Mouse (Mus musculus): ENCODE data around the gene Dnah2.

Gene Dnah2

GRCm38 (mm10) chr11:69549060-69549656 lies at the start of gene Dnah2:
Dnah2 (minus strand) TSS chr11:69549110.
- DNase-seq (ENCODE audit: low read depth, low spot score), result no peak

- DNase-seq (ENCODE audit: low read depth, low spot score), result no peak
Measured at GRCm38 (mm10) chr11:69594853-69595252, 45.9 kb upstream of the Dnah2 start.

GRCm38 (mm10) chr11:69592799-69593198 lies 43.9 kb upstream of the Dnah2 start:
- no peak for DNase-seq (ENCODE audit: low read depth, low spot score)

GRCm38 (mm10) chr11:69591899-69592637 lies 43.2 kb upstream of the Dnah2 start:
- DNase-seq (ENCODE audit: low read depth, low spot score), result peak; percentile 76

- peak; percentile 73 for DNase-seq (ENCODE audit: low read depth, low spot score)
Measured at GRCm38 (mm10) chr11:69591424-69591823, 42.5 kb upstream of the Dnah2 start.

GRCm38 (mm10) chr11:69590622-69591021 lies 41.7 kb upstream of the Dnah2 start:
- no peak for DNase-seq (ENCODE audit: low read depth, low spot score)

- DNase-seq (ENCODE audit: low read depth, low spot score), result no peak
Measured at GRCm38 (mm10) chr11:69589207-69589834, 40.4 kb upstream of the Dnah2 start.

GRCm38 (mm10) chr11:69585718-69586325 lies 36.9 kb upstream of the Dnah2 start:
- no peak for DNase-seq (ENCODE audit: low read depth, low spot score)

GRCm38 (mm10) chr11:69584937-69585336 lies 36.0 kb upstream of the Dnah2 start:
- no peak for DNase-seq (ENCODE audit: low read depth, low spot score)

GRCm38 (mm10) chr11:69584008-69584407 lies 35.1 kb upstream of the Dnah2 start:
- no peak for DNase-seq (ENCODE audit: low read depth, low spot score)

- no peak for DNase-seq (ENCODE audit: low read depth, low spot score)
Measured at GRCm38 (mm10) chr11:69582230-69582805, 33.4 kb upstream of the Dnah2 start.

- no peak for DNase-seq (ENCODE audit: low read depth, low spot score)
Measured at GRCm38 (mm10) chr11:69581814-69582213, 32.9 kb upstream of the Dnah2 start.

- peak; percentile 85 for DNase-seq (ENCODE audit: low read depth, low spot score)
Measured at GRCm38 (mm10) chr11:69581147-69581688, 32.3 kb upstream of the Dnah2 start.

GRCm38 (mm10) chr11:69580572-69581146 lies 31.7 kb upstream of the Dnah2 start:
- DNase-seq (ENCODE audit: low read depth, low spot score), result no peak

- DNase-seq (ENCODE audit: low read depth, low spot score), result peak; percentile 94
Measured at GRCm38 (mm10) chr11:69580091-69580514, 31.2 kb upstream of the Dnah2 start, which contains the start of the genes Wrap53 and Trp53. Wrap53 (minus strand) TSS chr11:69580255. Trp53 (plus strand) TSS chr11:69580359.

GRCm38 (mm10) chr11:69579128-69580017 lies 30.5 kb upstream of the Dnah2 start:
- DNase-seq (ENCODE audit: low read depth, low spot score), result peak; percentile 97

- no peak for DNase-seq (ENCODE audit: low read depth, low spot score)
Measured at GRCm38 (mm10) chr11:69578301-69578700, 29.4 kb upstream of the Dnah2 start.

GRCm38 (mm10) chr11:69576307-69576706 lies 27.4 kb upstream of the Dnah2 start:
- DNase-seq (ENCODE audit: low read depth, low spot score), result no peak

GRCm38 (mm10) chr11:69575220-69575619 lies 26.3 kb upstream of the Dnah2 start:
- no peak for DNase-seq (ENCODE audit: low read depth, low spot score)

- no peak for DNase-seq (ENCODE audit: low read depth, low spot score)
Measured at GRCm38 (mm10) chr11:69565131-69565530, 16.2 kb upstream of the Dnah2 start.

All from skeletal muscle tissue, adult 2 months (tissue).